Mouse (Mus musculus) left cerebral cortex, postnatal 4 days (tissue): ENCODE data around the gene Plekhm3. TPM values are rescaled to one million over a fixed set of nuclear protein-coding genes. Genes with fewer than 3 reads are reported as not detected.
A peak's percentile ranks its signal among the peaks of the same experiment; 100 is the strongest.

ENCODE experiments used
- DNase-seq: peaks from one replicate; pipeline ENCODE4 v3.0.0-alpha.2; 2022
- intact Hi-C: fragments of 180-260 bp; cut with DNase I; formaldehyde crosslinking; loops from one replicate; pipeline ENCODE4 v1.15.1; 2025
- total RNA-seq, 2 experiments: library from RNA; stranded (reverse); gene quantifications; 2 replicates each; pipeline ENCODE4 v1.2.3; 2021

The Plekhm3 gene
- total RNA-seq, 2 experiments from 2014 or later: 22.2 to 25.2 TPM

DNA sequence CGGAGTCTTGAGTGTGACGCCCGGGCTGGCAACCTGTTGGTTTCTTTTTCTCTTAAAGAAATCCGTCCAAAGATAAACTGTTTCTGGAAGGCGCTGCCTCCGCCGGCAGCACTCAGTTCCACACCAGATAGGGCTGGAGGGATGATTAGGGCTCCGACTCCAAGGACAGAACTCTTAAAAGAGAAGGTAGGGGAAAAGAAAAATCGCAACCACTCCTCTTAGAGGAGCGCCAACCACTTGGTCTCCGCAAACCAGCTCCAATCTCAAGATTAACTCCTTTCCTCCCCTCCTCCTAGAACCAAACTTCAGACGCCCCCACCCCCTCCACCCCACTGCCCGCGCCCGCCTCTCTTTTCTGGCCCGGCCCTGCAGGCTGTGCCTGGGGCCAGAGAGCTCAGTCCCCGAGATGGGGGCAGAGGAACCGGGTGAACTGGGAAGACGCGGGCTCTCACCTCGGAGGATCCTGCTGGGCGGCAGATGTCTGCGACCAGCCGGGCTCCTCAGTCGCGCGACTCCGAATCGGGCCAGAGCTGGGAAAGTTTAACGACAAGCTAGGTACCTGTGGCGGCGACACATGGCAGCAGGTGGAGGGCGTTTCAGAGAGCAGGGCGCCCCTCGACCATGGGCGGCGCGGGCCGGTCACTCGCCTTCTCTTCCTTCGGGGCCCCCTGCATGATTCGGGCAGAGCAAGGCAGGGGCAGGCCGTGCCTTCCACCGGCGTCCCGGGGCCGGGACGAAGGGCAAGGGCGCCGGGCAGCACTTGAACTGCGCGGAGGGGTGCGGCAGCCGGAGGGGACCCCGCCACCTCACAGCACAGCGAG is 219.7 kb downstream of the Plekhm3 start:
- DNase-seq: peak; percentile 17
- intact Hi-C loops: loop anchor here (5.0 to 10.0 kb wide), 2 partner anchors 180 to 248 kb away; no protein-coding TSS in a partner anchor

Other genes with a start within 250 kb of the Plekhm3 start
- 1 to 10 TPM; 1.0 to 1.1 TPM for gene Fzd5, start 219.1 kb downstream of the Plekhm3 start, total RNA-seq
- gene Akr1cl, start 75.9 kb upstream of the Plekhm3 start, total RNA-seq: not detected
- gene Cryge, start 94.3 kb upstream of the Plekhm3 start, total RNA-seq: not detected
- not detected for gene Crygd, start 106.6 kb upstream of the Plekhm3 start, total RNA-seq
- not detected for gene Crygc, start 116.9 kb upstream of the Plekhm3 start, total RNA-seq
- not detected for gene Crygb, start 125.5 kb upstream of the Plekhm3 start, total RNA-seq
- under 1 TPM in 1 of 2 experiments, not detected in 1; 0.97 TPM for gene Cryga, start 146.5 kb upstream of the Plekhm3 start, total RNA-seq
- under 1 TPM in 1 of 2 experiments, not detected in 1; 0.52 TPM for gene Gm28845, start 162.7 kb upstream of the Plekhm3 start, total RNA-seq
- gene D630023F18Rik, start 166.4 kb upstream of the Plekhm3 start, total RNA-seq: 1 to 10 TPM; 5.6 to 9.1 TPM
- gene Idh1, start 229.7 kb upstream of the Plekhm3 start, total RNA-seq: 100 to 1,000 TPM; 322 to 358 TPM
- 10 to 100 TPM; 42.7 to 45.2 TPM for gene Pikfyve, start 229.9 kb upstream of the Plekhm3 start, total RNA-seq